Mouse (Mus musculus) kidney, embryonic 14.5 days (tissue): Measurements from ENCODE around the gene Adh6a. TPM values are rescaled to one million over a fixed set of nuclear protein-coding genes. Genes with fewer than 3 reads are reported as not detected.
A peak's percentile ranks its signal among the peaks of the same experiment; 100 is the strongest.

Experiments
- ATAC-seq: fragments of 200-750 bp; cut with Nextera tagmentation; 2 replicates; pipeline ENCODE4 v1.8.0; 2017; ENCODE audit warnings: moderate number of reproducible peaks, mild to moderate bottlenecking, moderate TSS enrichment, moderate library complexity; ENCODE audit not compliant: low FRiP score, low TSS enrichment
- H3K27ac ChIP-seq: fragments of 300-500 bp; sonication (generic); 2 replicates; pipeline ENCODE4 v1.5.1; 2014; ENCODE audit warnings: low read depth, mild to moderate bottlenecking, low read length, moderate library complexity, mixed read lengths
- H3K27me3 ChIP-seq: fragments of 300-500 bp; sonication (generic); 2 replicates; pipeline ENCODE4 v1.6.1; 2014; ENCODE audit warnings: mild to moderate bottlenecking, low read length; ENCODE audit not compliant: control insufficient read depth, insufficient read depth
- H3K36me3 ChIP-seq: fragments of 300-500 bp; sonication (generic); 2 replicates; pipeline ENCODE4 v1.6.1; 2014; ENCODE audit warnings: low read length, mixed read lengths; ENCODE audit not compliant: control insufficient read depth, insufficient read depth
- H3K4me1 ChIP-seq: fragments of 300-500 bp; sonication (generic); 2 replicates; pipeline ENCODE4 v1.6.1; 2014; ENCODE audit warnings: low read length, mixed read lengths; ENCODE audit not compliant: control insufficient read depth, insufficient read depth
- H3K4me2 ChIP-seq: fragments of 300-500 bp; sonication (generic); replicated peaks from 2 replicates; pipeline ENCODE4 v1.6.1; 2014; ENCODE audit warnings: low read depth, mild to moderate bottlenecking, low read length
- H3K4me3 ChIP-seq: fragments of 300-500 bp; sonication (generic); 2 replicates; pipeline ENCODE4 v1.5.1; 2014; ENCODE audit warnings: mild to moderate bottlenecking, low read length
- H3K9ac ChIP-seq: fragments of 300-500 bp; sonication (generic); 2 replicates; pipeline ENCODE4 v1.6.1; 2014; ENCODE audit warnings: low read depth, mild to moderate bottlenecking, low read length, moderate library complexity
- H3K9me3 ChIP-seq: fragments of 300-500 bp; sonication (generic); 2 replicates; pipeline ENCODE4 v1.6.1; 2016; ENCODE audit warnings: low read length; ENCODE audit not compliant: control insufficient read depth
- whole genome bisulfite sequencing: fragments of 180-500 bp; shearing (Covaris S2); extraction: QIAGEN DNeasy Blood & Tissue Kit; methylation state at CpG from one replicate; pipeline ENCODE4 v1.1.7; 2014; 5-methylcytosine and 5-hydroxymethylcytosine counted together
- polyA plus RNA-seq: library from polyadenylated mRNA; unstranded; fragments of >200 nt; fragmentation: Nextera tagmentation; extraction: Ambion mirVana; gene quantifications from 2 replicates; pipeline ENCODE4 v1.2.1, GENCODE M21; 2014

The Adh6a gene
- polyA plus RNA-seq, 1 experiment from 2014 or later = not detected

DNA sequence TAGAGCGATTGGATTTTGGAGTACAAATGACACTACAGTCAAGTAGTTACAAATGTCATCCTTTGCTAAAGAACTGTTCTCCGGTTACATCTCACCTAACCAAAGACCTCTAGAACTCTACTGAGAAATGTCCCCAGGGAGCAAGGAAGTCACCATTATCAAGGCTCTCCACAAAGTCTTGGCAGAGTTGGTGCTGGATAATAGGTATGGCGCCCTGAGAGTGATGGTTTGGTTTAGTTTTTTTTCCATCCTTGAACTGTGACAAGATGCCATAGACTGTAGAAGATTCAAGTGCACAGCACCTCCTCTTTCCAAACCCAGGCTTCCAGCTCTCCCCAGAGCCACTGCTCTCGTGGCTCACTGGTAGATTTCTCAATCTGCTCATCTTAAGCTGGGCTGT, 25.4 kb upstream of the Adh6a start:
- ATAC-seq = no peak
- 92% methylated on average over 4 of the region's 4 CpGs for WGBS
- Histone ChIP-seq H3K36me3 (no peaks in the 10 kb centered on the region), H3K27me3 (no peaks in the 10 kb centered on the region), H3K4me3 (no peak overlapping the region), H3K9me3 (no peaks in the 10 kb centered on the region), H3K9ac (no peak overlapping the region), H3K4me1 (no peaks in the 10 kb centered on the region), H3K27ac (no peak overlapping the region), H3K4me2 (no peak overlapping the region)

DNA sequence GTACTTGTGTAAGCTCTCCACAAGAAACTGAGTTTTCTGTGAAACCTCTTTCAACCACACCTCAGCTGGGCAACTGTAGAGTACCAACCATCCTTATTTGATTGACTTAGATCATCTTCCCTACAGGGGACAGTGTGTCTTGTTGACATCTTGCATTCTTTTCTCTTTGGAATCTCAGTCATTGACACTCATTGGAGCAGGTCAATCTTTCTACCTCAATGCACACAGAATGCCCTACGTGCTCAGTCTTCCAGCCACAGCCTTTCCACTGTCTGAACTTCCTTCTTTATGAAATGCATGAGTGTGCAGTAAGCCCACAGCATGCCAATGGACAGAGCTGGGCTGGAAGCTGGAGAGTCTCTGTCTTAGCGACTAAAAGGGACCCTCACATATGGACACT, 22.4 kb upstream of the Adh6a start:
- H3K4me1 ChIP-seq = no peaks in the 10 kb centered on the region
- no peak overlapping the region for H3K27ac ChIP-seq
- peak; percentile 52; the same call in 1 of the 2 replicates for ATAC-seq
- H3K4me2 ChIP-seq = no peak overlapping the region
- H3K9ac ChIP-seq = no peak overlapping the region
- H3K9me3 ChIP-seq = no peaks in the 10 kb centered on the region
- H3K36me3 ChIP-seq = no peaks in the 10 kb centered on the region
- no peak overlapping the region for H3K4me3 ChIP-seq
- WGBS = 63% methylated on average over 2 of the region's 2 CpGs
- H3K27me3 ChIP-seq = no peaks in the 10 kb centered on the region

DNA sequence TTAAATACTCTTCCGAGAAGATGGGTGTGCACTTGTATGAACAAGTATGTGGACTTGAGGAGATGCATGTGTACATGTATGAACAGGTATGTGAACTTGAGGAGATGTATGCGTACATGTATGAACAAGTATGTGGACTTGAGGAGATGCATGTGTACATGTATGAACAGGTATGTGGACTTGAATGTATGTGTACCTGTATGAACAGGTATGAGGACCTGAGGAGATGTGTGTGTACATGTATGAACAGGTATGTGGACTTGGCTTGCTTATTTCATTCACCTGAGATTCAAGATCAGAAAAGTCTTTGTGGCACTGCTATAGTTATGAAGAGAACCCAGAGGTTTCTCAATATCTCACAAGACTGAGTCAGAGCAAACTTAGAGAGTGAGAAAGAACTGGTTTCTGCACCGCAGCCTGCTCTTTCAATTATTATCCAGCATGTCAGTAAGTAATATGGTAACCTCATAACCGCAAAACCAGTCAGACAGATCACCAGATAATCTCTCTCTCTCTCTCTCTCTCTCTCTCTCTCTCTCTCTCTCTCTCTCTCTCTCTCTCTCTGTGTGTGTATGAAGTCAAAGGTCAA, 21.5 kb upstream of the Adh6a start:
- Histone ChIP-seq H3K27me3 (no peaks in the 10 kb centered on the region), H3K9ac (no peak overlapping the region), H3K27ac (no peak overlapping the region), H3K36me3 (no peaks in the 10 kb centered on the region), H3K4me1 (no peaks in the 10 kb centered on the region), H3K4me2 (no peak overlapping the region), H3K9me3 (no peaks in the 10 kb centered on the region), H3K4me3 (no peak overlapping the region)
- WGBS = 92% methylated on average over 4 of the region's 4 CpGs
- no peak for ATAC-seq

DNA sequence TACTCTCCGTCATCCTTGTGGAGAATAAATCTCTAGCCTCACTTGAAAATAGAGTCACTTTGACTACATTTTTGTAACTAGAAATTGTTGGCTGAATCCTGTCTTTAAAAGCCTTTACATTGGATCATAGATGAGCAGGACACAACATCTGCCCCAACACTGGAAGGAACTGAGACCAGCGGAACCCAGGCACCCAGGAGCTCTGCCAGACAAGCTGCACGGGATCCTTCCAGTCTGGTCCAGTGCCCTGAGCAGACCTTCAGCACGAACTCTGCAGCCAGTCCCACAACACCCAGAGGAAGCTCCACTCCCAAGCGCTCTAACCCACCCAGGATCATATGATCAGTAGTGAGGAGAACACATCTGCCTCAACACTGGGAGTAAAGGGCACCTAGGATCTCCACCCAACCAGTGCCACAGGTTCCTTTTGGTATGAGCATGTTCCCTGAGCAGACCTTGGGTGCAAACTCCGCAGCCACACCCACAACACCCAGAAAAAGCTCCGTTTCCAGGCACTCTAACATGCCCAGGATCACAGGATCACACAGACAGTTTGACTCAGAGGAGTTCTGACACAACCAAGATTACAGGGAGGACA, 19.7 kb upstream of the Adh6a start:
- H3K36me3 ChIP-seq = no peaks in the 10 kb centered on the region
- no peak for ATAC-seq
- peaks cover 8% of the 10 kb centered on the region; the same call in 1 of the 2 replicates for H3K9me3 ChIP-seq
- H3K27me3 ChIP-seq = no peaks in the 10 kb centered on the region
- H3K4me2 ChIP-seq = no peak overlapping the region
- H3K9ac ChIP-seq = no peak overlapping the region
- WGBS = 90% methylated on average over 7 of the region's 7 CpGs
- no peak overlapping the region for H3K4me3 ChIP-seq
- H3K4me1 ChIP-seq = no peaks in the 10 kb centered on the region
- H3K27ac ChIP-seq = no peak overlapping the region

DNA sequence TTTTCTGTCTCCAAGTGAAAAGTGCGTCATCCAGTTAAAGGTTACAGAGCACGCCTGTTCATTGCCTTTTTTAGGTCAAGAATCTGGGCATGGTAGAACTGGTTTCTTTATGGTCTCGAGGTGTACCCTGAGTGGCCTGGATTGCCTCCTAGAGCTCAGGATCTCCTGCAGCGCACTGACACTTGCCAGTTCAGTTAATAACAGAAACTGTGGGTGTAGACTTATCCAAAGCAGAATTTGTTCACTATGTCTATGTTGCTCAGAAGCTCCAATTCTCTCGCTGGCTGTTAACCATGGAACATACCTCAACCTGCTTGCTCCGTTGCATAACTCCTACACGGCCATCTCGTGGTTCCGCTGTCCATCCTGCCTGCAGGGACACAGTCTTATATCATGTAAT, 13.0 kb upstream of the Adh6a start:
- Histone ChIP-seq H3K36me3 (no peaks in the 10 kb centered on the region), H3K9ac (no peak overlapping the region), H3K27ac (no peak overlapping the region), H3K9me3 (peaks cover 9% of the 10 kb centered on the region; the same call in 1 of the 2 replicates), H3K27me3 (no peaks in the 10 kb centered on the region), H3K4me1 (peaks cover 25% of the 10 kb centered on the region), H3K4me3 (no peak overlapping the region), H3K4me2 (no peak overlapping the region)
- no peak for ATAC-seq
- WGBS = 96% methylated on average over 9 of the region's 9 CpGs

DNA sequence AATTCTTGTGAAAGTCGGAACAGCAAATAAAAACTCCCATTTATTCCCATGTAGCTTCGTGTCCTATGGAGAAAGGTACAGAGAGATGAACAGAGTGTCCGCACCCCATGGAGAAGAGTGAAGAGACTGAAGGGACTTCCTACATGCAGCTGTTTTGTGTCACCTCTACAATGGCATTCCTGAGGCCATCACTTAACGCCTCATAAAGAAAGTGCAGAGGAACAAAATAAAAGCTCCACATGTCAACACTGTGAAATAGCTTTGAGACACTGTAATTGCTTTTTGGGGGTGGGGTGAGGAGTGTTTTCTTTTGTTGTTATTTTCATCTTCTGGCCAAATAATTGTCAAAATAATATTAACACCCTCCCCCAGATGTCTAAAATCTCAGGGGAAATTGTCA, 10.4 kb upstream of the Adh6a start:
- H3K36me3 ChIP-seq = no peaks in the 10 kb centered on the region
- peak; percentile 65; the same call in 1 of the 2 replicates for ATAC-seq
- H3K9ac ChIP-seq = no peak overlapping the region
- H3K4me3 ChIP-seq = no peak overlapping the region
- peaks cover 8% of the 10 kb centered on the region; the same call in 1 of the 2 replicates for H3K9me3 ChIP-seq
- no peaks in the 10 kb centered on the region for H3K27me3 ChIP-seq
- WGBS = 35% methylated on average over 4 of the region's 4 CpGs
- no peak overlapping the region for H3K27ac ChIP-seq
- peaks cover 37% of the 10 kb centered on the region for H3K4me1 ChIP-seq
- no peak overlapping the region for H3K4me2 ChIP-seq

DNA sequence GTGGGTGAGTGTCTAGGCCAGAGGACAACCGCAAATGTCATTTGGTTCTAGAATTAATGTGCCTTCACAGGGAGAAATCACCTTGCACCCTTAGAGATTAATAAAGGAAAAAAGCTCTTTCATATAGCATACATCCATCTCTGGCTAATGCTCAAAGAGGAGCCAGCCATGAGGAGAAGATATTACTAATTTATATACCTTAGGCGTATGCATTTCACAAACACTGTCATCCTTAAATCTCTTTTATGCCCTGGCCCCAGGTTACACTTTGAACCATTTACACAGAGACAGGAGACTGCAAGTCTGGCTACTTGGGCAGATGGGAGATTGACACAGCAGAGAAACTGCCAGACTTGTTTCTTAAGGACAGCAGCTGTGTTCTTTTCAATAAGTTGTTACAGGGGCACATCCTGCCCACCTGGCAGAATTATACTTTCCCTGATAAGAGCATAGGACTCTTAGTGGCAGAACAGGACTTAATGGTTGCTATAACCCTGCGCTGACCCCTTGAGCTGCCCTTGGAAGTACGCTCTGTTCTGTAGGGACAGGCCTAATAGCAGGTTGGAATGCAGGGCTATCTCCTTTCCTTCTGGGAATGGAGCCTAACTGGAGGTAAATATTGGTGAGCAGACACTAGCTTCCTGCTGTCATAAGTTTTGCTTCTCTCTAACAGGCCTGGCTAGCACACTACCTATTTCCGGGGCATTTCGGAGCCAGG, 9.2 kb upstream of the Adh6a start:
- no peak overlapping the region for H3K9ac ChIP-seq
- 0 out of 2 replicates have a peak overlapping the region, but pooled peaks have one; percentile 4 for H3K27ac ChIP-seq
- peaks cover 37% of the 10 kb centered on the region for H3K4me1 ChIP-seq
- 45% methylated on average over 6 of the region's 6 CpGs for WGBS
- no peaks in the 10 kb centered on the region for H3K27me3 ChIP-seq
- no peak overlapping the region for H3K4me3 ChIP-seq
- H3K9me3 ChIP-seq = no peaks in the 10 kb centered on the region; the same call in 1 of the 2 replicates
- no peak overlapping the region for H3K4me2 ChIP-seq
- no peaks in the 10 kb centered on the region for H3K36me3 ChIP-seq
- ATAC-seq = no peak

DNA sequence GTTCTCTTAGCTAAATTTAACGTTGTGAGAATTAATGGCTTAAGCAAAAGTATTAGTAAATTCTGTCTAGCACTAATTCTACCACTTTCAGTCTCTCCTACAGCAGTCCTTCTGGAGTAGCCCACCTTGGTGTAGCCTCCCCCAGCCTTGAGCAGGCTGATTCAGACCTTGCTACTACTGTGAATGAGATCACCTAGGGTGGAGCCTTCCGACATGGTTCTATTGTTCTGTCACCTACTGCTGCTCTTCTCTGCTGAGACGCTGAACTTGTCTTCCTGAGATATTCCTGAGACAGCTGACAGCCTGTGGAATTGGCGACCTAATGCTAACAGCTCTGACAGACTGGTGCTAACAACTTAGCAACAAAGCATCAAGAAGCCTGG, 8.6 kb upstream of the Adh6a start:
- WGBS = 41% methylated on average over 4 of the region's 4 CpGs
- Histone ChIP-seq H3K4me3 (no peak overlapping the region), H3K27me3 (no peaks in the 10 kb centered on the region), H3K27ac (no peak overlapping the region), H3K9ac (no peak overlapping the region), H3K4me2 (no peak overlapping the region), H3K36me3 (no peaks in the 10 kb centered on the region), H3K9me3 (no peaks in the 10 kb centered on the region), H3K4me1 (peaks cover 37% of the 10 kb centered on the region)
- ATAC-seq = no peak
